Mouse (Mus musculus) ovary, postnatal 36 days (tissue): Measurements from ENCODE around the gene Hist1h1a.

ENCODE experiments used
- DNase-seq: peaks from one replicate; pipeline ENCODE4 v3.0.0; 2022; ENCODE audit warnings: low spot score, mixed read lengths

The Hist1h1a gene

GRCm38 (mm10) chr13:23744421-23745380 lies 18.8 kb upstream of the Hist1h1a start:
- DNase-seq: no peak

DNA sequence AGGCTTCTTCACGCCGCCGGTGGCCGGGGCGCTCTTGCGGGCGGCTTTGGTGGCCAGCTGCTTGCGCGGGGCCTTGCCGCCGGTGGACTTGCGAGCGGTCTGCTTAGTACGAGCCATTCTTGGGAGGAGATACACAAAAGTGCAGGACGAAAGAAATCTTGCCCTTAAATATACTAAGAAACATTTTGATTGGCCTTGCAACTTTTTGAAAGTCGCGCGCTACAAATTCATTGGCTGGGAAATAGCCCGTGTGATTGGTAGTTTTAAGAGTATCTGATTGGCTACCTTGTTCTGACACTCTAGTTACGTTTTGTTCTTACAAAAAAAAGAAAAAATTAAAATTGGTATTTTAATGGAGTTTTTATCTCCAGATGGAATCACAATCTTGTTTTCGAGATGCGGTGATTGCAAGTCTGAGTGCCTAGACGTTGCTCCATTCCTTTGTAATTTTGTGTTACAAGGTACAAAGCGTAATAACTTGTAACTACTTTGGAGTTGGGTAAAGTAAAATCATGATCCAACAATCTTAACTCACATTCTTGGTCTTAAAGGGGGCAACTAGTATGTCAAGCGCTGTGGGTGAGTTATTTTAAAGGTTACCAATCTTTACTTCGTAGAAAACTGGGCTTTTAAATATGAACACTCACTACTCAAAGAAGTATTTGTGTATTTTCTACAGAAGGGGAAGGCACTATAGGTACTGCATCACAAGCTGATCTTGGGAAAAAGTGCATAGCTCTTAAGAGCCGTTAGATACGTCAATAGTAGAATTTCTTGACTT lies 17.9 kb upstream of the Hist1h1a start, which contains the start of gene Hist1h3c:
Gene Hist1h3c (minus strand): TSS at position 222 of the 781 bp plus-strand sequence.
- DNase-seq: peak; percentile 67

- peak; percentile 67 for DNase-seq
These were observed 17.0 kb upstream of the Hist1h1a start, which contains the start of gene Hist1h2bb for GRCm38 (mm10) chr13:23746201-23747080. Gene Hist1h2bb, plus strand, starts transcription at chr13:23746734.

- no peak for DNase-seq
These were observed 16.2 kb upstream of the Hist1h1a start for GRCm38 (mm10) chr13:23747081-23747891.

DNA sequence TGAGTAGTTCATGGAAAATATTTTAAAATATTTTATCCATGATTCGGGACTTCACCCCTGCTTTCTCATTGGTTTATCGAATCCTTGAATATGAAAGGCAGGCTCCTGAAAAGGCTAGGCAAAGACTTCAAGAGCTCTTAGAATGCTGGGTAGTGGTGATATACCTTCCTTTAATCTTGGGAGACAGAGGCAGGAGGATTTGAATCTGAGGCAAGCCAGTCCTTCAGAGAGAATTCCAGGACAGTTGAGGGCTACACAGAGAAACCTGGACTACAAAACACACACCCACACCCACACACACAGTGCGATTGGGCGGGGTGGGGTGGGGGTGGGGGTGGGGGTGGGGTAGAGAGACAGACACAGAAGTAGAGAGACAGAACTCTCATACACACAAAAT lies 15.6 kb upstream of the Hist1h1a start:
- no peak for DNase-seq

- DNase-seq: no peak
These were observed 13.8 kb upstream of the Hist1h1a start for GRCm38 (mm10) chr13:23749563-23750121.

DNA sequence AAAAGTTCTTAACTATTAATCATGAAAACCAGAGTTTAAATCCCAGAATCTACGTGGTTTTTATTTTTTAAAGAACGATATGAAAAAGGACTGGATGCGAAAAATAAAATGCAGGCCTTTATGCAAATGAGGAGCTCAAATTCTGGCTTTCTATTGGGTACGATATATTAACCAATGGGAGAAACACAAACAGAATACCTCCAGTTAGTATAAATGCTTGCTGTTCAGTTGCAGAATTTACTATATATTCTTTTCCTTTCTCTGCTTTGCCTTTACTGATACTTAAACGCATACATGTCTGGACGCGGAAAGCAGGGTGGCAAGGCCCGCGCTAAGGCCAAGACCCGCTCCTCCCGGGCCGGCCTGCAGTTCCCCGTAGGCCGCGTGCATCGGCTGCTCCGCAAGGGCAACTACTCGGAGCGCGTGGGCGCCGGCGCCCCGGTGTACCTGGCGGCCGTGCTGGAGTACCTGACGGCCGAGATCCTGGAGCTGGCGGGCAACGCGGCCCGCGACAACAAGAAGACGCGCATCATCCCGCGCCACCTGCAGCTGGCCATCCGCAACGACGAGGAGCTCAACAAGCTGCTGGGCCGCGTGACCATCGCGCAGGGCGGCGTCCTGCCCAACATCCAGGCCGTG lies 12.5 kb upstream of the Hist1h1a start, which contains the start of gene Hist1h2ab:
Gene Hist1h2ab (plus strand): TSS at position 288 of the 639 bp plus-strand sequence.
- peak; percentile 55 for DNase-seq

DNA sequence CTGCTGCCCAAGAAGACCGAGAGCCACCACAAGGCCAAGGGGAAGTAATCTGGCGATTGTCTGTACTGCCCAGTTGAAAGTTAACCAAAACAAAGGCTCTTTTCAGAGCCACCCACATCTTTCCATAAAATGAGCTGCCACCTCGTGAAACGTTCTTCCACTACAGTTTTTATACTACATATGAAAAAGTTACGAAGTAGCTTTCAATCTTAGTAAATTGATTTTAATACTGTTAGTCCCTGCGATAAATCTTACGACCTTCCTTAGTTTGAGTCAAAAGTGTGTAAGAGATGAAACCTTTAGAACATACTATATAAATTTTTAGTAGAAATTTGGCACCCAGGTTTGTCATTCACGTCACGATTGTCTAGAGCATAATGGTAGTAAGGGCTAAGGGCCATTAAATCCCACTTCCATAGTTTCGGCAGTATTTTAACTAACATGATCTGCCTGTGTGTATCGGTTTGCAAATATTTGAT lies 11.9 kb upstream of the Hist1h1a start:
- DNase-seq: no peak

- peak; percentile 83 for DNase-seq
These were observed 11.3 kb upstream of the Hist1h1a start, which contains the start of gene Hist1h3b for GRCm38 (mm10) chr13:23752067-23752741. Gene Hist1h3b, plus strand, starts transcription at chr13:23752267.

DNA sequence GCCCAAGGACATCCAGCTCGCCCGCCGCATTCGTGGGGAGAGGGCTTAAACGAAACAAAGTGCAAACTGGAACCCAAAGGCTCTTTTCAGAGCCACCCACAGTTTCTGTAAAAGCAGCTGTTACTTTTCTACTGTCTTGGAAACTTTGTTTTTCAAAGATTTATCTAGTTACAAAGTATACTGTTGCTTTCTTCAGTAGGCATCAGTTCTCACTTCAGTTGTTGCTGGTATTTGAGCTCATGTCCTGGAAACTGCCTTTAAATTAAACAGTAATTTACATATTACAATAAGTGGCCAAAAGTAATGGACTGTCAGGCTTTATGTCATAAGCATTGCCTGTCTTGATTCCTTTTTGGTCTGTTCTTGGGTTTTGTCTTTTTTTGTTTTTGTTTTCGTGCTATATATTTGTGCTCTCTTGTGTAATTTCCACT lies 10.7 kb upstream of the Hist1h1a start:
- no peak for DNase-seq

DNA sequence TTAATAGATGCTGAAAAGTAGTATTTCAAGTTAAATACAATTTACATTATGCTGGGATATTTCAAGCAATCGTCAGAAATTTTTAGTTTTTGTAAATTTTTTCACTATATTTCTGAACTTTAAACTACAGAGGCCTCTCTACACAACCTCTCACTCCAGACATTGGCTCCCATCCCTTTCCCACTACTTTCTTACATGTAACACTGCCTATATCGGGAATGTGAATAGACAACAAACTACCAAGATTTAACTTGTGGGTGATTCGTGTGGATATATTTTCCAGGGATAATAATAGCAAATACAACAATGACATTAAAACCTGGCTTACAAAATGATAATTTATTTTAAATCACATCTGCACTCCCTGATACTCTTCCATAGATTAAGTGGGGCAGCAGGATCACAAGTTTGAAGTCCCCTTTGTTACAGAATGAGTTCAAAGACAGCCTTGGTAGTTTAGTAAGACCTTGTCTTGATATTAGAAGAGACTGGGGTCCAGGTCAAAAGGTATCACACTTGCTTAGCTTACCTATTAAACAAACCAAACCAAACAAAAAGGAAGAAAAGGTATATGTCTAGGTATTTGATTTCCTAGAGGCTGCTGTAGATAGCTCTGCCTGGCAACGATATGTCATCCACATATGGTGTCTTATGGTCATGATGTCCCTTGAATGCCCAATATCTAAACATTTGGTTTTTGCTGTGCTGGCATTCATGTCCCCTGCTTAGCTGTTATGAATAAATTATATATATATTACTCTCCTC lies 10.0 kb upstream of the Hist1h1a start:
- DNase-seq: no peak

DNA sequence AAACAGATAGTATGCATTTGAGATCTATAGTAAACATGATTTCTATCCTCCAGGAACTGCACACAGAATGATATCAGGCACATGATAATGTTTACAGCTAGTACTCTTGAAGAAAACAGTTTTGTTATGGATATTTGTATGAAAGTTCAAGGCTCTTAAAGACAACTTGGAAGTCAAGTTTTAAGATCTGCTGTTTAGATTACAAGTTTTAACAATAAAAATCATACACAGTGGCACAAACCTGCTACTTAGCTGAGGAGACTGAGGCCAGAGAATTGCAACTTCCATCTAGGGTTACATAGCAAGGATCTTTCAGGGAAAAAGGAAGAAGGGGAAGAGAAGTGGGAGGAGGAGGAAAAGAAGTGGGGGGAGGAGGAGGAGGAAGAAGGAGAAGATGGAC lies 8.5 kb upstream of the Hist1h1a start:
- DNase-seq: no peak

DNA sequence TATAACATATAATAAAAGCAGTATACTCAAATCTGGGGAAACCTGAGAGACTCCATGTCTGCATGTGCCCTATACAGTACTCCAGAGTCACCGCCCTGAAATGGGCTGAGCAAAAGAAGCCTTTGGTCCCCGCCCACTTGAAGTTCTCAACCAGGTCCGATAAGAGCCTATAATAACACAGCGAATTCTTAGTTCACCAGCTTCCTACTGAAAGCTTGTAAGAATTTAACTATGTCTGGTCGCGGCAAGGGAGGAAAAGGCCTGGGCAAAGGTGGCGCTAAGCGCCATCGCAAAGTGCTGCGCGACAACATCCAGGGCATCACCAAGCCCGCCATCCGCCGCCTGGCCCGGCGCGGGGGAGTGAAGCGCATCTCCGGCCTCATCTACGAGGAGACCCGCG lies 6.7 kb upstream of the Hist1h1a start, which contains the start of gene Hist1h4b:
Gene Hist1h4b (plus strand): TSS at position 224 of the 400 bp plus-strand sequence.
- DNase-seq: peak; percentile 75

DNA sequence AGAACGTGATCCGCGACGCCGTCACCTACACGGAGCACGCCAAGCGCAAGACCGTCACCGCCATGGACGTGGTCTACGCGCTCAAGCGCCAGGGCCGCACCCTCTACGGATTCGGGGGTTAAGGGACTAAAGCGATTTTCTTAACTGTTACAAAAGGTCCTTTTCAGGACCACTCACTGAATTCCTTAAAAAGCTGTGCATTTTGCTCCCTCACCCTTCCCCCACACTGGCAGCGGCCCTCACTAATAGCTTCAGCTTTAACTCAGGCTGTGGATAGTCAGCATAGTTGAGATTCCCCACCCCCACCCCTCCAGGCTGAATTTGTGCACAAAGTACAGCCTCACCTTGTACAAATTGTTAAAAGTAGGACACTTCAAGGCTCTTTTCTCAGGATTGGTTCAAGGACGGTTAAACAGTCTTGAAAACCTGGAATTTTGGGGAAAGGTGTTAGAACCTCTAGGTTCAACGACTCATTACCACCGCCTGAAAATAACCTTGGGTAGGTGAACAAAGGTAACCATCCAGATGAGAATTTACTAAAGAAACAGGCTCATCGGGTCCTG lies 6.2 kb upstream of the Hist1h1a start:
- no peak for DNase-seq

DNA sequence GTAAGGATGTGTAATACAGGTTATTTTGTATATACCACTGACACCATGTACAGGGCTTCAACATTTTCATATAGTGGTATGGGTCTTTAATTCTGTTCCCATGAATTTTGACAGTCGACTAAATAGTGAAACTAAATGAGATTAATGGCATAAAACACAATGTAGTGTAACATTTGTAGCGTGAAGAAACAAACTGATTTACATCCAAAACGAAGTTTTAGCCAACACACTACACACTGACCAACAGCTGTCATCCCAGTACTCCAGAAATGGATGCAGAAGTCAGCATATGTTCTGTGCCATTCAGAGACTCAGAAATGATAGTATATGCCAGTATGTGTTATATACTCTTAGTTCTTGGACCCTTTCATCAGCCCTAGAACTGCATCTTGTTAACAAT lies 5.5 kb upstream of the Hist1h1a start:
- DNase-seq: no peak

DNA sequence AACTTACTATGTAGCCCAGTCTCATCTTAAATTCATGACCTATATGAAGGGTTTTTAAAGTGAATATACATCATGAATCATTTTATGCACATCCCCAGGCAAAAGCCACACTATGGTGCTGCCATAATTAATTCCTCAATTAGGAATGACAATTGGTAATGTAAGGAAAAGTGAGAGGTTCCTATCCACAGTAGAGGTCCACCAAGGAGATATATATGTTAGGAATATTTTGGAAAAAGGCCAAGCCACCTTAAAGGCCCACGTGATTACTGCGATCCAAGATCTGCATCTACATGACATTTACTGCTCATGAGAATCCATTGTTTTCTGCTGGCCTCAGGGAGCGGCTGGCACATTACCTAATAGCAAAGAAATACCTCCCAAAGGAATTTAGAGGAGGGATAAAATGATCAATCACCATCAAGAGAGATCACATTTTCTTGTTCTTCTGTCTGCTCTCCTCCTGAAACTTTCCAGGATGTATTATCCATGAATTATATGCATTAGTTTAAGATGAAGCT lies 4.2 kb upstream of the Hist1h1a start:
- DNase-seq: no peak

DNA sequence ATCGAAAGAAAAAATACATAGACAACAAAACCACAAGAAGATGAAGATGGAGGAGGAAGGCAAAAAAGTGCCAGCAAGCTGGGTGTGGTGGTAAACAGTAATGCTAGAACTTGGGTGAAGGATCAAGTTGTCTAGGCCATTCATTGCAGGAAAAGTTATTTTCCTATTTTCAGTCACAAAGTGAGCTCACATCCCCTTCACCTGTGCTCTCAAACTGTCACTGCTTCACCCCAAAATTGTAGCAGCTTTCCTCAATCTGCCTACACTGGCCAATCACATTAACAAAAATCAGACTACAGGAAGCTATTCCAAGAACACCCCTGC lies 3.6 kb upstream of the Hist1h1a start:
- DNase-seq: no peak
